Mouse (Mus musculus): ENCODE data around the gene Ints6.

- TF ChIP-seq EP300 (optimal IDR thresholded peaks at IDR 0.05): no peak
- TF ChIP-seq CTCF (IDR thresholded peaks at IDR 0.05; ENCODE audit: low read depth): no peak
Observed at GRCm38 (mm10) chr14:62638345-62638702, 122.6 kb downstream of the Ints6 start.

All from stomach, postnatal 0 days (tissue).